Mouse (Mus musculus): Measurements from ENCODE around the gene Dap3. TPM values are rescaled to one million over a fixed set of nuclear protein-coding genes. Genes with fewer than 3 reads are reported as not detected.

The Dap3 gene
- total and polyA plus RNA-seq, 2 experiments from 2014 or later, result 53.5 to 111 TPM

- no peaks in the 10 kb centered on the region for H3K4me1 ChIP-seq (ENCODE audit: insufficient read depth, low read length)
- H3K27ac ChIP-seq (ENCODE audit: low read depth, low read length), result no peak overlapping the region
- no peaks in the 10 kb centered on the region for H3K9me3 ChIP-seq (ENCODE audit: low read length)
- ATAC-seq (ENCODE audit: low FRiP score) (no peak), DNase-seq (ENCODE audit: low spot score) (no peak)
- no peak overlapping the region for H3K4me3 ChIP-seq (ENCODE audit: low read depth, low read length)
- no peak overlapping the region for H3K4me2 ChIP-seq (ENCODE audit: low read depth, low read length, poor library complexity, severe bottlenecking)
- H3K9ac ChIP-seq (replicated peaks; ENCODE audit: low read length, poor library complexity, severe bottlenecking), result no peak overlapping the region
- H3K36me3 ChIP-seq (ENCODE audit: insufficient read depth, low read length), result no peaks in the 10 kb centered on the region
- no peak for TF ChIP-seq CTCF (IDR thresholded peaks at IDR 0.05)
- H3K27me3 ChIP-seq (ENCODE audit: insufficient read depth, low read length), result no peaks in the 10 kb centered on the region
These were observed 2.8 kb upstream of the Dap3 start for GRCm38 (mm10) chr3:88953736-88954135.

DNA sequence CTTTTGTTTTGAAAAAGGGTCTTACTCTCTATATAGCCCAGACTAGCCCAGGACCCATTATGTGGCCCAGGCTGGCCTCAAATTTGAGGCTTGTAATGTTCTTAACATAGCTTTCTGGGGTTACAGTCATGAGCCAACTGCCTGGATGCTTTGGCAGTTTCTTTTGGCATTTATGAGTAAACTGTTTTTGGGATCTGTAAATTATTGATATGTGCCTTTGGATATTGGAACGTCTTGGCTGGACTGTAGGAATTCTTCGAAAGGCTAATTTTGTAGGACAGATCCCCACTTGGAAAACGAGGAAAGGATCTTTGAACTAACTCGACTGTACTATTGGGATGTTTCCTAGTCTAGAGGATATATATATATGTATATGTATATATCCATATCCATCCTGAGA lies 2.3 kb upstream of the Dap3 start:
- no peaks in the 10 kb centered on the region for H3K9me3 ChIP-seq (ENCODE audit: low read length)

GRCm38 (mm10) chr3:88951327-88951800 lies 383 bp upstream of the Dap3 start:
- Histone ChIP-seq H3K9ac (replicated peaks; ENCODE audit: low read length, poor library complexity, severe bottlenecking) (peak overlapping the region; percentile 70), H3K9me3 (ENCODE audit: low read length) (no peaks in the 10 kb centered on the region), H3K36me3 (ENCODE audit: insufficient read depth, low read length) (no peaks in the 10 kb centered on the region), H3K4me2 (ENCODE audit: low read depth, low read length, poor library complexity, severe bottlenecking) (peak overlapping the region; percentile 69), H3K27me3 (ENCODE audit: insufficient read depth, low read length) (no peaks in the 10 kb centered on the region), H3K27ac (ENCODE audit: low read depth, low read length) (peak overlapping the region; percentile 97), H3K4me1 (ENCODE audit: insufficient read depth, low read length) (no peaks in the 10 kb centered on the region), H3K4me3 (ENCODE audit: low read depth, low read length) (peak overlapping the region; percentile 71)
- no peak for TF ChIP-seq CTCF (IDR thresholded peaks at IDR 0.05)
- no peak for DNase-seq (ENCODE audit: low spot score)
- under 1% methylated on average over 5 of the region's 5 CpGs for WGBS
- ATAC-seq (ENCODE audit: low FRiP score), result no peak

More for the DNA sequence above, 2.3 kb upstream of the Dap3 start:
- H3K9ac ChIP-seq (replicated peaks; ENCODE audit: low read length, poor library complexity, severe bottlenecking), result no peak overlapping the region
- no peak for TF ChIP-seq CTCF (IDR thresholded peaks at IDR 0.05)
- 86% methylated on average over 4 of the region's 4 CpGs for WGBS
- no peaks in the 10 kb centered on the region for H3K27me3 ChIP-seq (ENCODE audit: insufficient read depth, low read length)
- DNase-seq (ENCODE audit: low spot score) (no peak), ATAC-seq (ENCODE audit: low FRiP score) (no peak)
- no peaks in the 10 kb centered on the region for H3K4me1 ChIP-seq (ENCODE audit: insufficient read depth, low read length)
- no peaks in the 10 kb centered on the region for H3K36me3 ChIP-seq (ENCODE audit: insufficient read depth, low read length)
- no peak overlapping the region for H3K4me3 ChIP-seq (ENCODE audit: low read depth, low read length)
- H3K4me2 ChIP-seq (ENCODE audit: low read depth, low read length, poor library complexity, severe bottlenecking), result no peak overlapping the region
- H3K27ac ChIP-seq (ENCODE audit: low read depth, low read length), result no peak overlapping the region

GRCm38 (mm10) chr3:88949786-88950575 lies 1.0 kb downstream of the Dap3 start:
- peak overlapping the region; percentile 71 for H3K4me3 ChIP-seq (ENCODE audit: low read depth, low read length)
- DNase-seq (ENCODE audit: low spot score), result peak; percentile 94
- H3K27me3 ChIP-seq (ENCODE audit: insufficient read depth, low read length), result no peaks in the 10 kb centered on the region
- H3K9me3 ChIP-seq (ENCODE audit: low read length), result no peaks in the 10 kb centered on the region
- peak overlapping the region; percentile 97 for H3K27ac ChIP-seq (ENCODE audit: low read depth, low read length)
- no peaks in the 10 kb centered on the region for H3K4me1 ChIP-seq (ENCODE audit: insufficient read depth, low read length)
- H3K4me2 ChIP-seq (ENCODE audit: low read depth, low read length, poor library complexity, severe bottlenecking), result peak overlapping the region; percentile 69
- WGBS, result under 1% methylated on average over 62 of the region's 92 CpGs
- H3K36me3 ChIP-seq (ENCODE audit: insufficient read depth, low read length), result no peaks in the 10 kb centered on the region
- TF ChIP-seq CTCF (IDR thresholded peaks at IDR 0.05), result peak; percentile 32
- ATAC-seq (ENCODE audit: low FRiP score), result peak; percentile 93
- H3K9ac ChIP-seq (replicated peaks; ENCODE audit: low read length, poor library complexity, severe bottlenecking), result peak overlapping the region; percentile 70

DNA sequence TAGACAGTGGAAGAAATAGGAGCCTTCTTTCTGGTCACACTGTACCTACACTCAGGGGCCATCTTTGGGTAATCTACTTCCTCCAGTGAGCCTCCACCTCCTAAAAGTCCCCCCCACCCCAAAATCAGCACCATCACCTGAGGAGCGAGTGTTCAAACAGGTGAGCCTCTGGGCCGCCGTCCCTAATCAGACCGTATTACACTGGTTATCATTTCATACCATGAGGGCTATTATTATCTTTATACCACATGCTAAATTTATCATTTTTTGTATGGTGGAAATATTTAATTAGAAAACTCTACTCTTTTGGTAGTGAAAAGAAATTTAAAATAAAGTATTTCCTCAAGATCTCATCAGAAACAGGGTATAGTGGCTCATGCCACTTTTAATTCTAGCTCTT lies 6.9 kb downstream of the Dap3 start:
- ATAC-seq (ENCODE audit: low FRiP score), result no peak
- DNase-seq (ENCODE audit: low spot score), result no peak
- WGBS, result 95% methylated on average over 4 of the region's 4 CpGs

GRCm38 (mm10) chr3:88942316-88942880 lies 8.6 kb downstream of the Dap3 start:
- no peaks in the 10 kb centered on the region for H3K4me1 ChIP-seq (ENCODE audit: insufficient read depth, low read length)
- no peak for DNase-seq (ENCODE audit: low spot score)
- no peak overlapping the region for H3K9ac ChIP-seq (replicated peaks; ENCODE audit: low read length, poor library complexity, severe bottlenecking)
- H3K27me3 ChIP-seq (ENCODE audit: insufficient read depth, low read length), result no peaks in the 10 kb centered on the region
- no peak for TF ChIP-seq CTCF (IDR thresholded peaks at IDR 0.05)
- no peak overlapping the region for H3K27ac ChIP-seq (ENCODE audit: low read depth, low read length)
- no peak overlapping the region for H3K4me3 ChIP-seq (ENCODE audit: low read depth, low read length)
- no peak overlapping the region for H3K4me2 ChIP-seq (ENCODE audit: low read depth, low read length, poor library complexity, severe bottlenecking)
- ATAC-seq (ENCODE audit: low FRiP score), result no peak
- peaks cover 15% of the 10 kb centered on the region for H3K36me3 ChIP-seq (ENCODE audit: insufficient read depth, low read length)
- no peaks in the 10 kb centered on the region for H3K9me3 ChIP-seq (ENCODE audit: low read length)
- 91% methylated on average over 10 of the region's 10 CpGs for WGBS

More for the DNA sequence above, 6.9 kb downstream of the Dap3 start:
- Histone ChIP-seq H3K36me3 (ENCODE audit: insufficient read depth, low read length) (peaks cover 15% of the 10 kb centered on the region), H3K9ac (replicated peaks; ENCODE audit: low read length, poor library complexity, severe bottlenecking) (no peak overlapping the region), H3K4me3 (ENCODE audit: low read depth, low read length) (no peak overlapping the region), H3K27me3 (ENCODE audit: insufficient read depth, low read length) (no peaks in the 10 kb centered on the region), H3K4me2 (ENCODE audit: low read depth, low read length, poor library complexity, severe bottlenecking) (no peak overlapping the region), H3K9me3 (ENCODE audit: low read length) (no peaks in the 10 kb centered on the region), H3K27ac (ENCODE audit: low read depth, low read length) (no peak overlapping the region), H3K4me1 (ENCODE audit: insufficient read depth, low read length) (no peaks in the 10 kb centered on the region)
- no peak for TF ChIP-seq CTCF (IDR thresholded peaks at IDR 0.05)

Data from midbrain, postnatal 0 days (tissue).